Mouse (Mus musculus) liver, adult 2 months (tissue): ENCODE measurements at regions not wholly inside any gene's neighbourhood (a gene's known extent, or its start where the extent isn't known, plus 50 kb on each side); places are given as distances from the start of the nearest gene placed in this dataset.

Experiments
- CTCF ChIP-seq: fragments of 200-500 bp; IDR thresholded peaks from 2 replicates; pipeline ENCODE4 v1.5.1; 2011; ENCODE audit warnings: low read depth, low read length, control low read depth
- POLR2A ChIP-seq: fragments of 200-500 bp; IDR thresholded peaks from 2 replicates; pipeline ENCODE4 v1.6.1; 2011; ENCODE audit warnings: low read length, control low read depth; ENCODE audit not compliant: insufficient read depth; ENCODE audit errors: extremely low read depth

GRCm38 (mm10) chr6:127335462-127335886 is 111.2 kb upstream of the Parp11 start:
- no peak for TF ChIP-seq POLR2A
- no peak for TF ChIP-seq CTCF
